9 mouse cellular contexts compared by ENCODE assay signal in genomic region chr2:121396624-121397023, GRCm38 (mm10). TPM values are rescaled to one million over a fixed set of nuclear protein-coding genes. Genes with fewer than 3 reads are reported as not detected.
A peak's percentile ranks its signal among the peaks of the same experiment; 100 is the strongest.
DNase-seq lines count a peak whose midpoint lies in the region; ATAC-seq and TF ChIP-seq lines count a peak whose summit lies in the region.
"Had no signal": no experiment of that assay in that cellular context is flagged by ENCODE, and none has a peak within 500 bp of the region (broad histone marks: within the 10 kb centered on the region; RNA-seq: fewer than 3 reads in every experiment).

No protein-coding gene starts in this region.

- in situ Hi-C loops in ES-E14 (cut with MboI; ENCODE audit: low sequenced_read_pairs in 2 of 2, unreplicated experiment in 2 of 2): loop anchor here in 1 of 2 experiments (10.0 kb wide), 1 partner anchor 222 kb away; the partner anchor contains the start of genes Tubgcp4 and Zscan29

- no peaks in the 10 kb centered on the region for H3K9me3 ChIP-seq in ES-E14 (ENCODE audit: control insufficient read depth, insufficient read depth, low read depth, low read length)
- H3K9me3 ChIP-seq: heart, embryonic 13.5 days had no signal

- H3K4me3 ChIP-seq in ES-E14 (ENCODE audit: insufficient read depth in 1 of 2, low read depth in 1 of 2, low read length in 2 of 2, poor library complexity in 1 of 2, severe bottlenecking in 1 of 2): no peak overlapping the region
- H3K4me3 ChIP-seq: heart, embryonic 13.5 days had no signal

- peak; percentile 87 for DNase-seq in 416B (ENCODE audit: low read depth)
- DNase-seq in ES-E14 (ENCODE audit: low read depth, low spot score): peak; percentile 78
- peak; percentile 41 to 86 for DNase-seq in frontal cortex, postnatal 14 days (ENCODE audit: low spot score in 2 of 2)
- peak; percentile 74 to 95 for DNase-seq in kidney, postnatal 36 days
- DNase-seq in lung, adult 18-20 months: peak; percentile 63 to 75
- DNase-seq in right cerebral cortex, postnatal 14 days: peak; percentile 94
- DNase-seq in urinary bladder, postnatal 36 days (ENCODE audit: low spot score in 2 of 2): peak; percentile 66 to 74

- no peak overlapping the region for H3K27ac ChIP-seq in ES-E14 (ENCODE audit: insufficient read depth, low read depth, low read length, poor library complexity, severe bottlenecking)
- H3K27ac ChIP-seq: heart, embryonic 13.5 days had no signal

- ATAC-seq in cerebellum, adult (ENCODE audit: insufficient number of reproducible peaks, low FRiP score, low TSS enrichment): peak; percentile 45; the same call in 1 of the 2 replicates

- no peak overlapping the region for H3K9ac ChIP-seq in ES-E14 (ENCODE audit: insufficient read depth, low read depth, low read length, poor library complexity, severe bottlenecking)
- H3K9ac ChIP-seq: heart, embryonic 13.5 days had no signal

- no peaks in the 10 kb centered on the region for H3K36me3 ChIP-seq in ES-E14 (ENCODE audit: control insufficient read depth, insufficient read depth, low read length, poor library complexity, severe bottlenecking)
- H3K36me3 ChIP-seq: heart, embryonic 13.5 days had no signal

- H3K4me1 ChIP-seq in ES-E14 (ENCODE audit: control insufficient read depth in 2 of 2, insufficient read depth in 2 of 2, low read length in 2 of 2, poor library complexity in 1 of 2): no peaks in the 10 kb centered on the region
- H3K4me1 ChIP-seq: heart, embryonic 13.5 days had no signal

TF ChIP-seq in ES-E14, 5 proteins besides CTCF, POLR2A, EP300 and RAD21:
- no peak for TF ChIP-seq HCFC1 (IDR thresholded peaks at IDR 0.05; ENCODE audit: borderline replicate concordance, insufficient read depth, low read length)
- peak; percentile 55; the same call in 1 of the 2 replicates for TF ChIP-seq ZC3H11A (IDR thresholded peaks at IDR 0.05; ENCODE audit: borderline replicate concordance, low read depth, low read length)
- no peak for TF ChIP-seq MAFK (IDR thresholded peaks at IDR 0.05; ENCODE audit: insufficient read depth, low read depth, low read length)

RNA-seq across cellular contexts. Expression of gene Strc, which starts 9.7 kb away (rescaled TPM):
- 0.09 TPM in 1 of 2 replicates, not detected in the other for total RNA-seq in ES-E14 (2012; rRNA removed)

RNA-seq across cellular contexts. Expression of gene Pdia3, which starts 17.0 kb away (rescaled TPM):
- total RNA-seq in ES-E14 (2012; rRNA removed): 209 and 251 TPM in 2 replicates

RNA-seq across cellular contexts. Expression of gene Catsper2, which starts 17.0 kb away (rescaled TPM):
- 3.3 and 3.7 TPM in 2 replicates for total RNA-seq in ES-E14 (2012; rRNA removed)

RNA-seq across cellular contexts. Expression of gene Ckmt1, which starts 39.1 kb away (rescaled TPM):
- 8.3 and 11.3 TPM in 2 replicates for total RNA-seq in ES-E14 (2012; rRNA removed)

RNA-seq across cellular contexts. Expression of gene Ppip5k1, which starts 41.4 kb away (rescaled TPM):
- 7.6 and 8.8 TPM in 2 replicates for total RNA-seq in ES-E14 (2012; rRNA removed)
